Mouse (Mus musculus): ENCODE data around the gene Slc19a3.

Slc19a3 gene

DNA sequence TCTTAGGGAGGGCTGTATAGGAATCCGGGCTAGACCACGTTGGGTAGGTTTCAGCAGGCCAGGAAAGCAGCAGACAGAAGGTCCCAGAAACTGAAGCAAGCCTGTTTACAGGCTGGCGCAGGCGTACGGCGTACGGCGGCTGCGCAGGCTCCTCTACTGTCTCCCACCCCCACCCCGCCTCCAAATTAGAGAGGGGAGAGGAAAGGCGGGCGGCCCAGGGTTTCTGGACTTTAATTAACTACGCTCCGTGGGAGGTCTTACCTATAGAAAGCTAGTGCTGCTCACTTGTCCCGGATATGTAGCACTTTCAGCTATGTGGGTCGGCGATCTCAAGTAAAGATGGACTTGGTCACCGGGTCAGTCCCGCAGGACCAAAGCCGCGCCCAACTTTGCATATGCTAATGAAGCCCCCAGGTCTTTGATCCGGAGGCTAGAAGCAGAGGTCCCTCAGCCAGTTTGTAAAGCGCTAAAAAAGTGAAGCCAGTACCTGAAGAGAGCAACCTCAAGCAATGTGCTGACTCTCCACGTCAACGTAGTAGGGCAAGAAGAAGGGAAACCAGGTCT lies at the start of gene Slc19a3:
Slc19a3 (minus strand) TSS at position 340 of the 564 bp plus-strand sequence.
- peak; percentile 9 for DNase-seq (ENCODE audit: low read depth)

DNA sequence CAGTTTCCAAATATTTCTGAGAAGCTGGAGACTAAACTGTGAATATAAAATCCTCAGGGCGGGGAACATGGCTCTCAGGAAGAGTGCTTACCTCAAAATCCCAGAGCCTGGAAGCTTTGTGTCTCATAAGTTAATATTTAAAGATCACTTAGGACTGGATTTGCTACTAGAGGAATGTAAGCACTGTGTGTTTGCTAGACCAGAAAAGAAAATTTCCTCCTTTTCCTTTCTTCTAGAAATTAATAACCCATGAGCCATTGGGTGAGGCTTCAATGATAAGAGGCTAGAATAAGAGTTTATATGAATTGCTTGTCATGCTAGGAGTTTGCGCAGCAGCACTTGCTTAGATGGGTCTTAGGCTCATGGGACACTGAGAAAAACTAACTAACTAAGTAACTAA lies 46.5 kb upstream of the Slc19a3 start:
- no peak for DNase-seq (ENCODE audit: low read depth)

DNA sequence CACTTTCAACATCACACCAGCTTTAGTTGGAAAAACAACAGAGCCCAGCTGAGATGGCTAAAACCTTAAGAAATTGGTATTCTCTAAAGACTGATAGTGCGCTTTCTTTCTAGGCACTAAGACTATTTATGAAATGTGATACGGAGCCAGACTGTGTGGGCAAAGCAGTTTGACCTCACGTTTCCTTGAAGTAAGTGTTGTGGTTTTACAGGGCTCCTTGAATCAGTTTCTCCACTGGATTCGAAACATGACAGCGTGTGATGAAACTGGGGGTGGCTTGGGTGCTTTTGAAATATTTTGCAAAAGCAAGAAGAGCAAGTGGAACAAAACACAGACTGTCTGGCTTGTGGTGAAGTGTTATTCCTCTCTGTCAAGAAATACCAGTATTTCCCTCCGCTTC lies 38.8 kb upstream of the Slc19a3 start:
- DNase-seq (ENCODE audit: low read depth) = peak; percentile 43

GRCm38 (mm10) chr1:83076190-83076917 lies 38.1 kb upstream of the Slc19a3 start:
- peak; percentile 80 for DNase-seq (ENCODE audit: low read depth)

- peak; percentile 3 for DNase-seq (ENCODE audit: low read depth)
Measured at GRCm38 (mm10) chr1:83075526-83076189, 37.4 kb upstream of the Slc19a3 start.

DNA sequence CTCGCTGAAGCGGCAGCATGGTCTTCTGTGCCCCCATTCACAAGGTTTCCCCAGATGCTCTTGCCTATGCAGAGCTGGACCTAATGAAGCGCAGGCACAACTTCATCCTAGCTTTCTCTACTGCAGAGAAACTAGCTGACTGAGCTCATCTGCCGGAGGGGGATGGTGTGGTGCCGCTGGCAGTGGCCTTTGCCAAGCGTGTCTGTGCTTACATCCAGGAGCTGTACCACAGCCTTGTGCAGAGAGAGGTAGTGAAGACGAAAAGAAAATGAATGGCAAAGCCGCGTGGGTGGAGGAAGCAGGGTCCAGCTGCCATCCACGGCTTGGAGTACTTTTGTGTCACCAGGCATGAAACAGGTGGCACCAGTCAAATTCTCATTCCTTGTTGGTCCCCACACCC lies 29.0 kb upstream of the Slc19a3 start:
- no peak for DNase-seq (ENCODE audit: low read depth)

DNA sequence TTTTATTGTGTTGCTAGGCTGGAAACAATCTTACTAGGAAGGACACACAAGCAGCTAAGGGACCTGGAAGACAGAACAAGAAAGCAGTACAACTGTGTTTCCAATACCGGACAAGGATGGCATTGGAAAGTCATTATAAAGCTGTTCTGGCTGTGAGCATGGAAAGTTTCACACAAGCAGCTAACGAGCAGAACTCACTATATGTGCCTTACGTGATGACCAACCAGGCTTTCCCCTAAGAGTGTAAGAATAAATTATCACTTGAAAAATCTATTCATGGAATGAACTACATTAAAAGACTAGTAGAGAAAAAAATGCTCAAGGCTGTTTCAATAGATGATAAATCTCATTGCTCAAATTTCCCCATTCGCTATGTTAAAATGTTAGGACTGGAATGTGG lies 28.3 kb upstream of the Slc19a3 start:
- DNase-seq (ENCODE audit: low read depth) = no peak

DNA sequence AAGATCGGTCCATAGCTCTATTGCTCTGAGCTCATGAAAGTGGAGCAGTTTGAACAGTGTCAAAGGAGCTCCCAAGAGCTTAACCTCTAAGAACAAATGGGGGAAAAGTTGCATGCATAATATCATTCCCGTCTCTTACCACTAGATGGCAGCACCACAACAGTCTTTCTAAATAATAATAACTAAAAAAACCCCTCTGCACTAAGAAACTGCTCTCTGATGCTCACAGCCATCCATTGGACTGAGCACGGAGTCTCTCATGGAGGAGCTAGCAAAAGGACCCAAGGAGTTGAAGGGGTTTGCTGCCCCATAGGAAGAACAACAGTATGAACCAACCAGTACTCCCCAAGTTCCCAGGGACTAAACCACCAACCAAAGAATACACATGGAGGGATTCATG lies 26.6 kb upstream of the Slc19a3 start:
- DNase-seq (ENCODE audit: low read depth) = peak; percentile 70

DNA sequence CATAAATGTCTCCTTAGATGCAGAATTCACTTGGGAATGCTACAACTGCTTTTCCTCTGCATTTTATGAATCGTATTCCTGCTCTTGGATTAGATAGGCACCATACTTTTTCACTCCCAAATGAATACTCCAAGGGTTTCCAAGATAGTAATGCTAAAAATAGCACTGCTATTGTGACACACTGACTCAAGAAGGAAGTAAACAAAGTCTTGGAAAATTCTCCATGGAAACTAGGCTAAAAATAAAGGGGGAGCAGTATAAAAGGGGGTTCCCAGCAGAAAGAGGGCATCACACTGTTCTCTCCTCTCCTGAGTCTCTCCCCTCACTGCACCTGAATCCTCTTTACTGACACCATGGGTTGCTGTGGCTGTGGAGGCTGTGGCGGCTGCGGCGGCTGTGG lies 22.4 kb upstream of the Slc19a3 start, which contains the start of gene Krtap28-13:
Krtap28-13 (plus strand) TSS at position 288 of the 400 bp plus-strand sequence.
- DNase-seq (ENCODE audit: low read depth) = no peak

GRCm38 (mm10) chr1:83059278-83059677 lies 21.0 kb upstream of the Slc19a3 start, which contains the start of gene A030005K14Rik:
A030005K14Rik (minus strand) TSS chr1:83059378.
- no peak for DNase-seq (ENCODE audit: low read depth)

DNA sequence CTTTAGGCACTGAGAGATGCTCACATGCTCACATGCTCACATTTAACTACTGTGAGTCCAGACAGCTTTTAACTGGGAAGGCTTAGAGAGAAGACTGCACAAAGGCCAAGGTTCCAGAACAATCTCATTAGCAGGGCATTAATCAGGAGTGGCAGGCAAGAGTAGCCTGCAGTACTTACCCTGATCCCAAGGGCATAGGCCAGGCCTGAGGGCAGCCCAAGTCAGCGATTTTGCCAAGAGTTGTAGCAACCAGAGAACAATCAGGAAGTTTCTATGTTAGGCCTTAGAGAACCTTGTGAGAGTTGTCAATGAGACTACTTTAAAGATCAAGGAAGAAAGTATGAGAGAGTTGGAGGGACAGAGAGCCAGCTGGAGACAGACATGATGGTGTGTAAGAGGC lies 20.2 kb upstream of the Slc19a3 start:
- no peak for DNase-seq (ENCODE audit: low read depth)

GRCm38 (mm10) chr1:83044882-83045427 lies 6.7 kb upstream of the Slc19a3 start, which contains the start of gene Gm47969:
Gm47969 (plus strand) TSS chr1:83044932.
- no peak for DNase-seq (ENCODE audit: low read depth)

- no peak for DNase-seq (ENCODE audit: low read depth)
Measured at GRCm38 (mm10) chr1:83042380-83042779, 4.1 kb upstream of the Slc19a3 start, which contains the start of gene Krtap28-10. Krtap28-10 (minus strand) TSS chr1:83042480.

DNA sequence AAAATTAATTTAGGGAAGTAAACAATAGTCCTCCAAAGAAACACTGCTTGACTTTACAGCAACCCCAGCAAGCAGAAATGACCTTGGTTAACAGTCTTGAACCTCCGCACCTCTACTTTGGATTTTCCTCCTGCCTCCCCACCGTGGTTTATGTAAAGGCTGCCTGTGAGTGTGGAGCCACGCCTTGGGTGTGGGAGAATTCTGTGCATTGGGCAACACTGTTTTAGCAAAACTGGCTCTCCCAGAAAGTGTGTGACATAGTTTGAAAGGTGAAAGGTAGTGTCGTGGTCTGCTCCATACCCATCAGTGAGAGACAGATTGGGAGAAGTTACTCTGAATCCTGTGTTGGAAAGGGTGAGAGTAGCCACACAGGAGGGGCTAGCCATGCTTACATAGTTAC lies 832 bp upstream of the Slc19a3 start:
- DNase-seq (ENCODE audit: low read depth) = no peak

DNA sequence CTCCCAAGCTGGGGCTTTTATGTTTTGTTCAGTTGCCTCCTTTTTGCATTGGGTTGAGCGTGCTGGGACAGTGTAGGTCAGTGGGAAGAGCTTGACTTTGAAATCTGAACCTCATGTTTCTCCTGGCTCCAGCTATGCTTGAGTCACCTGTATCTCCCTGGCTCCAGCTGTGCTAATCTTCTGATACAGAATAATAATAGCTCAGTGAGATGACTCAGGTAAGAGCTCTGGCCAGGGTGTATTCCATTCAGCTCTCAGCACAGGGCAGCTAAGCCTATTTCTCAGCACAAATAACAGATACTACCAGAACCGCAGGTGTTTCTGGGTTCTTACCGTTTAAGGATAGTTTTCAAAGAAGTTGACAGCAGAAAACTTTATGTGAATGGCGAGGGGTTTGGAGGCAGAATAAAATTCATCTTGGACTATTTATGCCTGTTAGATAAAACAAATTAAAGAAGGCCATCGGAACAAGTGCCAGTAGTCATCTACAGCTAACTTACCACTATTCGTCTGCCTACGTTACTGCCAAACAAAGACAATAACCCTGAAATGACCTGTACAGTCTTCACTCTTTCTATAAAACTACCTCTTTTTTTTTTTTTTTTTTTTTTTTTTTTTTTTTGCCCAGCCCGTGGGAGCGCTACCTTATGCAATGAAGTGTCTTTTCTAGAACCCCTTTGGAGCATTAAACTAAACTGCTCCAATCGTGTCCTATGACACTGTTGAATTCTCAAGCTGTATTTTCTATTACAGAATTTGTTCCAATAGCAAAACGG lies 1.2 kb downstream of the Slc19a3 start:
- no peak for DNase-seq (ENCODE audit: low read depth)

- DNase-seq (ENCODE audit: low read depth) = no peak
Measured at GRCm38 (mm10) chr1:83034509-83034908, 3.7 kb downstream of the Slc19a3 start.

GRCm38 (mm10) chr1:83032508-83032907 lies 5.7 kb downstream of the Slc19a3 start:
- no peak for DNase-seq (ENCODE audit: low read depth)

- DNase-seq (ENCODE audit: low read depth) = no peak
Measured at GRCm38 (mm10) chr1:83031950-83032349, 6.3 kb downstream of the Slc19a3 start.

DNA sequence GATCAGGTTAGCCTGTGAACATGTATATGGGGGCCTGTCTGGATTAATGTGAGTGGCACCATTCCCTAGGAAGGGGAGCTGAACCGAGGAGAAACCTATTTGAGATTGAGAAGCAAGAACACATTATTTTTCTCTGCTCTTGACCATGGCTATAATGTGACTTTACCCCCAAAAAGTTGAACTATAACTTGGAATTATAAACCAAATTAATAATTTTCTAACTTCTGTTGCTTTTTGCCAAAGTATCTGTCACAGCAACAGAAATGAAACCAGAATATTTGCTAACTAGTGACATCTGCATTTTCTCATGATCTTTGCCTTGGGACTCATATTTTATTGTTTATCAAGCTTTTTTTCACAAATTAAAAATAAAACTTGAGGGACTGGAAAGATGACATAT lies 21.7 kb downstream of the Slc19a3 start:
- DNase-seq (ENCODE audit: low read depth) = no peak

GRCm38 (mm10) chr1:83015329-83015879 lies 22.8 kb downstream of the Slc19a3 start:
- no peak for DNase-seq (ENCODE audit: low read depth)

DNA sequence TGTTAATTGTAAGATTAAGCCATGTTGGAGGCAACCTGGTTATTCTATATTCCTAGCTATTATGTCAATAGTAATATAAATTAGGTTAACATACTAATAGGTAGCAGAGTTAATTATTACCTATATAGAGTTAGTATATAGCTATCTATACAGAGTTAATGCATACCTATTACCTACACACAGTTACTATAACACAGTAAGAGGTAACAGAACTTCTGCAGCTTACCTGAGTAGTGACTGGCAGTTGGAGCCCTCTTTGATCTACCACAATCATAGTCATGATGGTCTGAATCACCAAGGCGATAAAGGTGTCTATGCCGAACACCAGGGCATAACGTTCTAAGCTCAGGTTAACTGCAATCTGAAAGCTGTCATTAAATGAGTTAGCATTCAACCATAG lies 23.8 kb downstream of the Slc19a3 start:
- DNase-seq (ENCODE audit: low read depth) = no peak

DNA sequence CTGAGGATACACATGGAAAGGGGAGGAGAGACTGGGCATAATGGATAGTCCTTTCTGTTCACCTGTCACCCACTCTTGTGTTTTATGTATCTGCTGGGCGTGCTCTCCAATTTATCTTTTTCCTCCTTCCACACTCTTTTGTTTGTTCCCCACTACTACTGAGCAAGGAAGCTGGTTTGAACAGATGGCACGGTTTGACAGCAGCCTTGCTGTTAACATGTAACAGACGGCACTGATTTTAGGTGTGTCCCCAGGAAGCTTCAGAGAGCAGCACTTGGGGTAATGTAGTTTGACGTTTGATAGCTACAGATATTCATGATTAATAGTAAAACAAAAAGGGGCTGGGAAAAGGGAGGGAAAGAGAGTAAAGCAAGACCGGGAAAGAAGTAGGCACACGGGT lies 30.8 kb downstream of the Slc19a3 start:
- DNase-seq (ENCODE audit: low read depth) = peak; percentile 12
